Mouse (Mus musculus): Measurements from ENCODE around the gene Prl8a9.

Prl8a9 gene

GRCm38 (mm10) chr13:27564506-27564905 lies at the start of gene Prl8a9:
Gene Prl8a9 (minus strand): TSS chr13:27564606.
- CTCF ChIA-PET: no interaction called here

GRCm38 (mm10) chr13:27610482-27610881 lies 46.1 kb upstream of the Prl8a9 start, which contains the start of gene Prl7b1:
Gene Prl7b1 (minus strand): TSS chr13:27610582.
- CTCF ChIA-PET: no interaction called here

- CTCF ChIA-PET: no interaction called here
Observed at GRCm38 (mm10) chr13:27582071-27582470, 17.7 kb upstream of the Prl8a9 start, which contains the start of gene Prl8a1. Gene Prl8a1 (minus strand): TSS chr13:27582171.

- CTCF ChIA-PET: no interaction called here
Observed at GRCm38 (mm10) chr13:27553336-27553735, 11.1 kb downstream of the Prl8a9 start.

- CTCF ChIA-PET: no interaction called here
Observed at GRCm38 (mm10) chr13:27523156-27523555, 41.2 kb downstream of the Prl8a9 start.

GRCm38 (mm10) chr13:27513117-27513516 lies 51.3 kb downstream of the Prl8a9 start, which contains the start of gene Prl8a8:
Gene Prl8a8 (minus strand): TSS chr13:27513217.
- CTCF ChIA-PET: no interaction called here
